Mouse (Mus musculus): ENCODE results near the gene Maml3.

Maml3 gene

GRCm38 (mm10) chr3:52046027-52046700 lies 58.7 kb downstream of the Maml3 start:
- no peak for DNase-seq (ENCODE audit: low read depth, low spot score)

- no peak for DNase-seq (ENCODE audit: low read depth, low spot score)
These were observed 59.6 kb downstream of the Maml3 start for GRCm38 (mm10) chr3:52045221-52045641.

- no peak for DNase-seq (ENCODE audit: low read depth, low spot score)
These were observed 60.2 kb downstream of the Maml3 start for GRCm38 (mm10) chr3:52044651-52045050.

- no peak for DNase-seq (ENCODE audit: low read depth, low spot score)
These were observed 61.0 kb downstream of the Maml3 start for GRCm38 (mm10) chr3:52043847-52044246.

- DNase-seq (ENCODE audit: low read depth, low spot score), result no peak
These were observed 62.2 kb downstream of the Maml3 start for GRCm38 (mm10) chr3:52042680-52043079.

GRCm38 (mm10) chr3:52039958-52040357 lies 64.9 kb downstream of the Maml3 start:
- DNase-seq (ENCODE audit: low read depth, low spot score), result no peak

- no peak for DNase-seq (ENCODE audit: low read depth, low spot score)
These were observed 67.6 kb downstream of the Maml3 start for GRCm38 (mm10) chr3:52037260-52037659.

- no peak for DNase-seq (ENCODE audit: low read depth, low spot score)
These were observed 69.5 kb downstream of the Maml3 start for GRCm38 (mm10) chr3:52035404-52035803.

GRCm38 (mm10) chr3:52033857-52034588 lies 70.9 kb downstream of the Maml3 start:
- DNase-seq (ENCODE audit: low read depth, low spot score), result no peak

- no peak for DNase-seq (ENCODE audit: low read depth, low spot score)
These were observed 73.5 kb downstream of the Maml3 start for GRCm38 (mm10) chr3:52031327-52031726.

- DNase-seq (ENCODE audit: low read depth, low spot score), result no peak
These were observed 74.8 kb downstream of the Maml3 start for GRCm38 (mm10) chr3:52030114-52030513.

GRCm38 (mm10) chr3:52029661-52030081 lies 75.2 kb downstream of the Maml3 start:
- DNase-seq (ENCODE audit: low read depth, low spot score), result no peak

- no peak for DNase-seq (ENCODE audit: low read depth, low spot score)
These were observed 76.9 kb downstream of the Maml3 start for GRCm38 (mm10) chr3:52027972-52028371.

- DNase-seq (ENCODE audit: low read depth, low spot score), result no peak
These were observed 82.4 kb downstream of the Maml3 start for GRCm38 (mm10) chr3:52022486-52022885.

- DNase-seq (ENCODE audit: low read depth, low spot score), result no peak
These were observed 86.8 kb downstream of the Maml3 start for GRCm38 (mm10) chr3:52018103-52018439.

GRCm38 (mm10) chr3:52017439-52018102 lies 87.3 kb downstream of the Maml3 start:
- no peak for DNase-seq (ENCODE audit: low read depth, low spot score)

- no peak for DNase-seq (ENCODE audit: low read depth, low spot score)
These were observed 88.7 kb downstream of the Maml3 start for GRCm38 (mm10) chr3:52016178-52016577.

GRCm38 (mm10) chr3:52015556-52015955 lies 89.3 kb downstream of the Maml3 start:
- no peak for DNase-seq (ENCODE audit: low read depth, low spot score)

GRCm38 (mm10) chr3:52011032-52011710 lies 93.7 kb downstream of the Maml3 start:
- no peak for DNase-seq (ENCODE audit: low read depth, low spot score)

GRCm38 (mm10) chr3:52009321-52009720 lies 95.6 kb downstream of the Maml3 start:
- no peak for DNase-seq (ENCODE audit: low read depth, low spot score)

GRCm38 (mm10) chr3:52007602-52008252 lies 97.1 kb downstream of the Maml3 start:
- peak; percentile 40 for DNase-seq (ENCODE audit: low read depth, low spot score)
